Mouse (Mus musculus): ENCODE measurements around the gene 4930433I11Rik.
A peak's percentile ranks its signal among the peaks of the same experiment; 100 is the strongest.
"Not testable (repeated sequence)": the region's sequence is repeated elsewhere in the genome, so short reads cannot be mapped to it uniquely, and the experiment has no call there.

4930433I11Rik gene

DNA sequence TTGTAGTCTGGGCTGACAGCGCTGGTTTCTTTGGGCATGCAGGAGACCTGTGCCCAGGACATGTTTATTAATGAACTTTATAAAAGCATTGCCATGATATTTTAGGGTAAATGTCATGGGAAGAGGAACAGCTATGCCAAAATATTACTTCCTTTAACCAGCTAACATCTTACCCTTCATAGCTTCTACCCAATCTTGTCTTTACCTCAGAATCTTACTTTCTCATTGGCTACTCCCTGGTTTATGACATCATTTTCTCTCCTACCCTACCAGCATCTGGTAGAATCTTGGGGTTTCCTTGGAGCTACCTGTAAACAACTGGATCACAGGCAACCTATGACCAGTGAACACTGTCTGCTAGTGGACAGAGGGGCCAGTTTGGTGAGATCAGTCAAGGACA lies at the start of gene 4930433I11Rik:
Gene 4930433I11Rik, plus strand, starts transcription at position 301 of the 400 bp plus-strand sequence.
- DNase-seq (ENCODE audit: low read depth, low spot score): no peak

DNA sequence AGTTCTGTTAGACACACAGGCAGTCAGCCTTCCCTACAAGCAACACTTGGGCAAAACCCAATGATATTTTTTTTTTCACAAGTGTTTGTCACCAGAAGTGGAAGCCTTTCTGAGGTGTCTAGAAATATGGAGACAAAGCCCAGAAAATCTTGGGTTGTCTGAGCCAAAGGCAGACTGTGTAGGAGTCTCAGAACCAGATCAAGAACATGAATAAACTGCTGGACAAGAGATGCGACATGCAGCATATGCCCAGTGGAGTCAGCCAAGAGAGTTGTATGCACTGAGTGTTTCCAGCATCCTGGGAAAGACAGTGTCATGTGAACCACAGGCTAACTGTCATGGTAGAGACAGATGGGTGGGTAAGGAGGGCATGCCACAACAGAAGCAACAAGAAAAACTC lies 48.0 kb upstream of the 4930433I11Rik start:
- peak; percentile 28 for DNase-seq (ENCODE audit: low read depth, low spot score)

DNA sequence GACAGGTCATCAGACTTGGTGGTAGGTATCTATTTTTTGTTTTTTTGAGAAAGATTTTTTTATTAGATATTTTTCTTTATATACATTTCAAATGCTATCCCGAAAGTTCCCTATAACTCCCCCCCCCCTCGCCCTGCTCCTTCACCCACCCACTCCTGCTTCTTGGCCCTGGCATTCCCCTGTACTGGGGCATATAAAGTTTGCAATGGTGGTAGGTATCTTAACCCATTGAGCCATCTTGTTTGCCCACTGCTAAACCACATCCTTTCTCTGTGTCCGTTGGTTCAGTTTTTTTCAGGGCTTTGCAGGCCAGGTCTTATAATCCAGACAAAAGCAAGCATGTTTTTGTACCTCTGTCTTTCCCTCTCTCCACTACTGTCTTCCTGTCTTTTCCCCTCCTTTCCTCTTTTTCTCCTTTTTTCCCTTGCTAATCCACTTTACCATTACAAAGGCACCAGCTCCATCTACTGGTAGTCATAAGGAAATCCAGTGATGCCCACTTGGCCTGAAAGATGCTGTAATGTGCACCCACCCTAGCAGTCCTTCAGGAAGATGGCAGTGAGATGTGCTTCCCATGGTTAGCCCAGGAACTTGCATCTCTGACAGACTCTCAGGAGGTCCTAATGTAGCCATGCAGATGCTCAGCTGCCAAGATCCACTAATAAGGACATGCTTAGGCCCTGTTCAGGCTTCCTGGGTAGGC lies 45.0 kb upstream of the 4930433I11Rik start:
- peak; percentile 32 for DNase-seq (ENCODE audit: low read depth, low spot score)

DNA sequence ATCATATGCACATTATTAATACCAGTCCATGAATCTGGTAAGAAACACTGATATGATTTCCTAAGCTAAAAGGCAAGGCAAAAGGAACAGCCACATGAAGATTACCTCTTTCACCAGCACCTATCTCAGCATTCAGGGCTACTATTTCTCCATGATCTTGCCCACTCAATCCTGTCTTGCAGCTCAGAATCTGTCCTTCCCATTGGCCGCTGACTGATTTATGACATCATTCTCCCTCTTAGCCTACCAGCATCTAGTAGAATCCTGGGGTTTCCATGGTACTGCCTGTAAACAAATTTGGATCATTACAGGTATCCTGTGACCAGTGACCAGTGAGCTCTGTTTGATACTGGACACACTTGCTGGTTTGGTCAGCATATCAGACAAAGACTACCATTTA lies 45.1 kb downstream of the 4930433I11Rik start, which contains the start of gene Gm4884:
Gene Gm4884, plus strand, starts transcription at position 301 of the 400 bp plus-strand sequence.
- DNase-seq (ENCODE audit: low read depth, low spot score): not testable (repeated sequence)

DNA sequence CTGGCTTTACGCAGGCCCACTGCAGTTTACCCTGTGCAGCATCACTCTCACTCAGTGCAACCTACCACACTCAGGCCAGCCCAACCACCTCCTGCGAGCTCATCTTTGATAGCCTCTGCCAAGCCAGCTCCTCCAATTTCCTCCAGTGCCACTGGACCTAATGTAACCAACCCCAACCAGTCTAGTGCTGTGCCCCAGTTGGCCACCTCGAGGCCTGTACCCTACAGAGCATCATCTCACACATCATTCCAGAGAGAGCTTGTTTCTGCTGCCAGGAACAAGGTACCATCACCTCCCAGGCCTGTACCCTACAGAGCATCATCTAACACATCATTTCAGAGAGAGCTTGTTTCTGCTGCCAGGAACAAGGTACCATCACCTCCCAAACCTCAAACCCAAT lies 56.7 kb downstream of the 4930433I11Rik start:
- not testable (repeated sequence) for DNase-seq (ENCODE audit: low read depth, low spot score)
